Mouse (Mus musculus) heart, adult 2 months (tissue): ENCODE results near the gene Gm45194.

Experiments used
- CTCF ChIP-seq: fragments of 200-600 bp; IDR thresholded peaks from 2 replicates; pipeline ENCODE4 v1.8.1; 2022; ENCODE audit warnings: antibody characterized with exemption, mild to moderate bottlenecking, moderate library complexity
- EP300 ChIP-seq: fragments of 200-500 bp; IDR thresholded peaks from 2 replicates; pipeline ENCODE4 v1.6.1; 2011; ENCODE audit warnings: low read depth, low read length, control low read depth; ENCODE audit not compliant: insufficient read depth
- POLR2A ChIP-seq: fragments of 200-500 bp; IDR thresholded peaks from 2 replicates; pipeline ENCODE4 v1.6.1; 2011; ENCODE audit warnings: mild to moderate bottlenecking, low read depth, low read length, control low read depth; ENCODE audit not compliant: insufficient read depth

GRCm38 (mm10) chrX:111895084-111895779 lies 4.0 kb downstream of the Gm45194 start:
- TF ChIP-seq POLR2A (no peak), CTCF (no peak), EP300 (no peak)
